ENCODE assay signal across 11 mouse cellular contexts in genomic region chr1:179137145-179137477, GRCm38 (mm10).
DNase-seq lines count a peak whose midpoint lies in the region; ATAC-seq and TF ChIP-seq lines count a peak whose summit lies in the region.
"Had no signal": no experiment of that assay in that cellular context is flagged by ENCODE, and none has a peak within 500 bp of the region (broad histone marks: within the 10 kb centered on the region; RNA-seq: fewer than 3 reads in every experiment).

No protein-coding gene starts in this region.

- H3K27ac ChIP-seq in kidney, embryonic 16.5 days (ENCODE audit: low read length) = 0 out of 2 replicates have a peak overlapping the region, but pooled peaks have one; percentile 13
- no peak overlapping the region for H3K27ac ChIP-seq in ES-E14 (ENCODE audit: insufficient read depth, low read depth, low read length, poor library complexity, severe bottlenecking)
- 0 out of 2 replicates have a peak overlapping the region, but pooled peaks have one; percentile 16 for H3K27ac ChIP-seq in intestine, embryonic 16.5 days (ENCODE audit: low read length)
- H3K27ac ChIP-seq: limb, embryonic 13.5 days; midbrain, embryonic 15.5 days had no signal

- H3K9ac ChIP-seq in kidney, embryonic 16.5 days (replicated peaks; ENCODE audit: low read length) = no peak overlapping the region
- H3K9ac ChIP-seq in ES-E14 (ENCODE audit: insufficient read depth, low read depth, low read length, poor library complexity, severe bottlenecking) = no peak overlapping the region
- no peak overlapping the region for H3K9ac ChIP-seq in intestine, embryonic 16.5 days (ENCODE audit: low read depth, low read length)
- H3K9ac ChIP-seq: embryonic facial prominence, embryonic 15.5 days; limb, embryonic 13.5 days; midbrain, embryonic 15.5 days had no signal

- WGBS in kidney, embryonic 16.5 days = 62% methylated on average over 3 of the region's 3 CpGs
- WGBS in intestine, embryonic 16.5 days = 65% methylated on average over 3 of the region's 3 CpGs

- H3K4me2 ChIP-seq in kidney, embryonic 16.5 days (replicated peaks; ENCODE audit: low read depth, low read length) = no peak overlapping the region
- no peak overlapping the region for H3K4me2 ChIP-seq in intestine, embryonic 16.5 days (ENCODE audit: low read depth, low read length)
- H3K4me2 ChIP-seq: limb, embryonic 13.5 days; midbrain, embryonic 15.5 days had no signal

- no peak overlapping the region for H3K4me3 ChIP-seq in kidney, embryonic 16.5 days (ENCODE audit: low read length)
- H3K4me3 ChIP-seq in ES-E14 (ENCODE audit: insufficient read depth in 1 of 2, low read depth in 1 of 2, low read length in 2 of 2, poor library complexity in 1 of 2, severe bottlenecking in 1 of 2) = peak overlapping the region in 1 of 2 experiments; percentile 35; a peak in 1 of 4 replicates
- no peak overlapping the region for H3K4me3 ChIP-seq in intestine, embryonic 16.5 days (ENCODE audit: low read length)
- H3K4me3 ChIP-seq: embryonic facial prominence, embryonic 15.5 days; limb, embryonic 13.5 days; midbrain, embryonic 15.5 days had no signal

- no peaks in the 10 kb centered on the region for H3K27me3 ChIP-seq in kidney, embryonic 16.5 days (ENCODE audit: insufficient read depth, low read length)
- H3K27me3 ChIP-seq in intestine, embryonic 16.5 days (replicated peaks; ENCODE audit: control insufficient read depth, insufficient read depth, low read length) = no peaks in the 10 kb centered on the region
- H3K27me3 ChIP-seq: embryonic facial prominence, embryonic 15.5 days; midbrain, embryonic 15.5 days had no signal

- peaks cover 9% of the 10 kb centered on the region for H3K4me1 ChIP-seq in kidney, embryonic 16.5 days (ENCODE audit: insufficient read depth, low read length)
- H3K4me1 ChIP-seq in ES-E14 (ENCODE audit: control insufficient read depth in 2 of 2, insufficient read depth in 2 of 2, low read length in 2 of 2, poor library complexity in 1 of 2) = peaks cover 0 to 10% of the 10 kb centered on the region in 2 experiments; a peak in 1 of 4 replicates
- H3K4me1 ChIP-seq in intestine, embryonic 16.5 days (ENCODE audit: control insufficient read depth, insufficient read depth, low read length) = peaks cover 6% of the 10 kb centered on the region

- in situ Hi-C loops in ES-E14 (cut with MboI; ENCODE audit: low sequenced_read_pairs in 2 of 2, unreplicated experiment in 2 of 2) = no loop called here

- peaks cover 8% of the 10 kb centered on the region for H3K36me3 ChIP-seq in kidney, embryonic 16.5 days (ENCODE audit: insufficient read depth, low read length)
- no peaks in the 10 kb centered on the region for H3K36me3 ChIP-seq in ES-E14 (ENCODE audit: control insufficient read depth, insufficient read depth, low read length, poor library complexity, severe bottlenecking)
- H3K36me3 ChIP-seq in intestine, embryonic 16.5 days (ENCODE audit: control insufficient read depth, insufficient read depth, low read length) = no peaks in the 10 kb centered on the region
- H3K36me3 ChIP-seq: midbrain, embryonic 15.5 days had no signal

- DNase-seq in CD4-positive, CD25-positive, alpha-beta regulatory T cell, adult 2 months (ENCODE audit: low read depth, low spot score) = peak; percentile 6
- DNase-seq in kidney, postnatal 4 days = no peak
- DNase-seq in ES-E14 (ENCODE audit: low read depth, low spot score) = peak; percentile 25
- DNase-seq in right cerebral cortex, adult 2 months (ENCODE audit: low spot score in 2 of 2) = no peak
- no peak for DNase-seq in gastrocnemius, adult 18-20 months (ENCODE audit: low spot score)

- peaks cover 10% of the 10 kb centered on the region; the same call in 1 of the 2 replicates for H3K9me3 ChIP-seq in kidney, embryonic 16.5 days (ENCODE audit: low read length)
- no peaks in the 10 kb centered on the region for H3K9me3 ChIP-seq in ES-E14 (ENCODE audit: control insufficient read depth, insufficient read depth, low read depth, low read length)
- H3K9me3 ChIP-seq in intestine, embryonic 16.5 days (ENCODE audit: control insufficient read depth, low read length) = no peaks in the 10 kb centered on the region
- H3K9me3 ChIP-seq: embryonic facial prominence, embryonic 15.5 days; midbrain, embryonic 15.5 days had no signal

- ATAC-seq in CD4-positive, CD25-positive, alpha-beta regulatory T cell, adult 4 months = no peak
- ATAC-seq in kidney, embryonic 16.5 days (ENCODE audit: low FRiP score, low TSS enrichment) = no peak; the same call in 1 of the 2 replicates
- ATAC-seq in intestine, embryonic 16.5 days = no peak
- ATAC-seq: midbrain, embryonic 15.5 days had no signal

TF ChIP-seq in ES-E14, 5 proteins besides CTCF, POLR2A, EP300 and RAD21:
- no peak for TF ChIP-seq CHD2 (IDR thresholded peaks at IDR 0.05; ENCODE audit: low read depth, low read length)
- TF ChIP-seq ZC3H11A (IDR thresholded peaks at IDR 0.05; ENCODE audit: borderline replicate concordance, low read depth, low read length) = no peak
TF ChIP-seq in ES-E14: peak in this region for 0.

Comparison
In these comparisons a context has a peak if more than half of its experiments do, and no peak if none do; other contexts are left out.
1. DNase-seq: peak in CD4-positive, CD25-positive, alpha-beta regulatory T cell, adult 2 months (single experiment) and ES-E14 (single experiment); none in kidney, postnatal 4 days (0 of 2), right cerebral cortex, adult 2 months (0 of 2) and gastrocnemius, adult 18-20 months (single experiment).